ENCODE assay signal across 29 mouse cellular contexts in genomic region chr5:120952242-120952770, GRCm38 (mm10). TPM values are rescaled to one million over a fixed set of nuclear protein-coding genes. Genes with fewer than 3 reads are reported as not detected.
DNase-seq lines count a peak whose midpoint lies in the region; TF ChIP-seq lines count a peak whose summit lies in the region.
"Had no signal": no experiment of that assay in that cellular context is flagged by ENCODE, and none has a peak within 500 bp of the region (broad histone marks: within the 10 kb centered on the region; RNA-seq: fewer than 3 reads in every experiment).

No protein-coding gene starts in this region.

- H3K4me1 ChIP-seq in MEL (ENCODE audit: control insufficient read depth in 1 of 2, insufficient read depth in 2 of 2, low read length in 2 of 2) = no peaks in the 10 kb centered on the region
- H3K4me1 ChIP-seq: hindbrain, embryonic 13.5 days; limb, embryonic 15.5 days had no signal

- TF ChIP-seq CTCF in MEL (IDR thresholded peaks at IDR 0.05 in 2 of 3, conservative IDR thresholded peaks at IDR 0.05 in 1 of 3; ENCODE audit: control insufficient read depth in 1 of 3, insufficient read depth in 1 of 3, low read depth in 2 of 3, low read length in 3 of 3, poor library complexity in 1 of 3, severe bottlenecking in 1 of 3) = no peak

- H3K9me3 ChIP-seq in MEL (replicated peaks; ENCODE audit: insufficient read depth, low read length) = no peaks in the 10 kb centered on the region
- H3K9me3 ChIP-seq: embryonic facial prominence, embryonic 10.5 days; forebrain, embryonic 10.5 days; hindbrain, embryonic 13.5 days; limb, embryonic 15.5 days had no signal

- H3K79me2 ChIP-seq in MEL (ENCODE audit: control insufficient read depth, insufficient read depth, low read length, poor library complexity) = no peaks in the 10 kb centered on the region

- H3K36me3 ChIP-seq in MEL (ENCODE audit: control insufficient read depth in 1 of 2, insufficient read depth in 2 of 2, low read length in 2 of 2) = no peaks in the 10 kb centered on the region
- H3K36me3 ChIP-seq: embryonic facial prominence, embryonic 10.5 days; forebrain, embryonic 10.5 days; hindbrain, embryonic 13.5 days; limb, embryonic 15.5 days had no signal

- intact Hi-C loops in heart, postnatal 10 days (cut with DNase I) = loop anchor here (5.0 kb wide), 1 partner anchor 220 kb away; no protein-coding TSS in a partner anchor
- intact Hi-C loops in left cerebral cortex, postnatal 36 days (cut with DNase I) = loop anchor here (5.0 to 10.0 kb wide), 2 partner anchors 192 to 220 kb away; no protein-coding TSS in a partner anchor

- H3K27me3 ChIP-seq in MEL (ENCODE audit: control insufficient read depth in 1 of 2, insufficient read depth in 2 of 2, low read length in 2 of 2) = no peaks in the 10 kb centered on the region
- H3K27me3 ChIP-seq: limb, embryonic 15.5 days had no signal

- H3K27ac ChIP-seq in MEL (ENCODE audit: control insufficient read depth, low read depth, low read length) = no peak overlapping the region
- H3K27ac ChIP-seq: embryonic facial prominence, embryonic 10.5 days; forebrain, embryonic 10.5 days; hindbrain, embryonic 13.5 days; limb, embryonic 15.5 days; liver, embryonic 14.5 days had no signal

- TF ChIP-seq RAD21 in MEL (IDR thresholded peaks at IDR 0.05; ENCODE audit: low read depth, low read length) = no peak

- no peak for TF ChIP-seq POLR2A in MEL (IDR thresholded peaks at IDR 0.05; ENCODE audit: control insufficient read depth in 1 of 2, insufficient read depth in 1 of 2, low read depth in 1 of 2, low read length in 2 of 2, poor library complexity in 1 of 2)

- H3K9ac ChIP-seq in MEL (ENCODE audit: control insufficient read depth, low read depth, low read length, poor library complexity, severe bottlenecking) = no peak overlapping the region
- H3K9ac ChIP-seq: forebrain, postnatal 0 days; hindbrain, embryonic 13.5 days; limb, embryonic 15.5 days; liver, embryonic 14.5 days had no signal

- DNase-seq in heart, postnatal 10 days = peak; percentile 5 to 19
- no peak for DNase-seq in heart, adult 11 months
- DNase-seq in 3T3-L1 (ENCODE audit: low read depth, low spot score) (peak; percentile 71), MEL (ENCODE audit: low read depth, low spot score) (no peak)
- peak; percentile 14 for DNase-seq in mesoderm, embryonic 11.5 days (ENCODE audit: low read depth, low spot score)
- DNase-seq in kidney, postnatal 14 days = no peak
- DNase-seq in left cerebral cortex, postnatal 36 days (ENCODE audit: low spot score in 2 of 2) = no peak
- DNase-seq: adrenal gland, adult 8-10 months; cerebellum, adult 9-11 months; forebrain, postnatal 0 days; kidney, adult 11 months; layer of hippocampus, adult 9-11 months; left cerebral cortex, postnatal 4 days; lung, postnatal 14 days; thymus, postnatal 4 days had no signal

- TF ChIP-seq EP300 in MEL (IDR thresholded peaks at IDR 0.05; ENCODE audit: low read depth in 1 of 2, low read length in 2 of 2) = no peak

- no peak overlapping the region for H3K4me3 ChIP-seq in MEL (ENCODE audit: control insufficient read depth in 1 of 2, insufficient read depth in 1 of 2, low read depth in 2 of 2, low read length in 2 of 2)
- H3K4me3 ChIP-seq: embryonic facial prominence, embryonic 10.5 days; forebrain, embryonic 10.5 days; hindbrain, embryonic 13.5 days; limb, embryonic 15.5 days had no signal

TF ChIP-seq in MEL, 35 proteins besides CTCF, POLR2A, EP300 and RAD21:
- TF ChIP-seq MAX (IDR thresholded peaks at IDR 0.05; ENCODE audit: low read length) (no peak), ZKSCAN1 (IDR thresholded peaks at IDR 0.05; ENCODE audit: low read depth, low read length) (peak; percentile 87)

RNA-seq across cellular contexts. Expression of gene Oas1d, which starts 38.0 kb away (rescaled TPM):
- not detected for total RNA-seq in heart, postnatal 10 days (2021)
- total RNA-seq in MEL (2012; rRNA removed) = not detected in 2 replicates
- polyA plus RNA-seq in MEL (2012; ENCODE audit: insufficient read depth in 1 of 2, insufficient read length in 2 of 2, low read depth in 1 of 2, low replicate concordance in 2 of 2, missing spikeins in 1 of 2) = not detected
- total RNA-seq in left cerebral cortex, postnatal 36 days (2021) = not detected
- total RNA-seq: adrenal gland, adult 8-10 months; common myeloid progenitor, adult 5-6 weeks; heart, adult 8-10 months; heart, postnatal 36 days; left cerebral cortex, adult 18-20 months; left cerebral cortex, postnatal 4 days; megakaryocyte-erythroid progenitor cell, adult 5-6 weeks had no signal
- polyA plus RNA-seq: embryonic facial prominence, embryonic 10.5 days; forebrain, embryonic 10.5 days; heart, embryonic 14.5 days; hindbrain, embryonic 13.5 days; kidney, embryonic 16.5 days; limb, embryonic 15.5 days; liver, embryonic 14.5 days; neural tube, embryonic 14.5 days; stomach, embryonic 14.5 days had no signal

RNA-seq across cellular contexts. Expression of gene Oas1a, which starts 45.0 kb away (rescaled TPM):
- total RNA-seq in heart, postnatal 10 days (2021) = under 1 TPM; 0.17 TPM
- 0.15 TPM in 1 of 2 replicates, not detected in the other for total RNA-seq in MEL (2012; rRNA removed)
- under 1 TPM in 1 of 2 experiments, not detected in 1; 0.17 TPM for polyA plus RNA-seq in MEL (2012; ENCODE audit: insufficient read depth in 1 of 2, insufficient read length in 2 of 2, low read depth in 1 of 2, low replicate concordance in 2 of 2, missing spikeins in 1 of 2)
- under 1 TPM in 1 of 2 experiments, not detected in 1; 0.17 TPM for total RNA-seq in left cerebral cortex, postnatal 36 days (2021)

RNA-seq across cellular contexts. Expression of gene Rph3a, which starts 57.6 kb away (rescaled TPM):
- not detected for total RNA-seq in heart, postnatal 10 days (2021)
- total RNA-seq in MEL (2012; rRNA removed) = not detected in 2 replicates
- not detected for polyA plus RNA-seq in MEL (2012; ENCODE audit: insufficient read depth in 1 of 2, insufficient read length in 2 of 2, low read depth in 1 of 2, low replicate concordance in 2 of 2, missing spikeins in 1 of 2)
- total RNA-seq in left cerebral cortex, postnatal 36 days (2021) = 100 to 1,000 TPM; 304 to 358 TPM
- total RNA-seq: common myeloid progenitor, adult 5-6 weeks; heart, postnatal 36 days; megakaryocyte-erythroid progenitor cell, adult 5-6 weeks had no signal
- polyA plus RNA-seq: heart, embryonic 14.5 days; liver, embryonic 14.5 days had no signal

Comparison
In these comparisons a context has a peak if more than half of its experiments do, and no peak if none do; other contexts are left out.
1. DNase-seq: peak in heart, postnatal 10 days (2 of 2), 3T3-L1 (single experiment) and mesoderm, embryonic 11.5 days (single experiment); none in heart, adult 11 months (single experiment), MEL (single experiment), kidney, postnatal 14 days (single experiment) and left cerebral cortex, postnatal 36 days (0 of 2).
2. RNA of gene Rph3a, which starts 57.6 kb away (total RNA-seq): 304 to 358 TPM in left cerebral cortex, postnatal 36 days; not detected in heart, postnatal 10 days and not detected in MEL; every median in the first group is over 100 times any median in the second.